Mouse (Mus musculus) neural tube, embryonic 14.5 days (tissue): Measurements from ENCODE around the gene Rps27a. TPM values are rescaled to one million over a fixed set of nuclear protein-coding genes. Genes with fewer than 3 reads are reported as not detected.

ENCODE experiments used
- ATAC-seq: fragments of 200-750 bp; cut with Nextera tagmentation; 2 replicates; pipeline ENCODE4 v1.8.0; 2017; ENCODE audit warnings: low read depth, mild to moderate bottlenecking, moderate TSS enrichment, moderate library complexity
- H3K27ac ChIP-seq: fragments of 300-500 bp; sonication (generic); 2 replicates; pipeline ENCODE4 v1.5.1; 2014; ENCODE audit warnings: low read depth, mild to moderate bottlenecking, control low read depth, low read length, moderate library complexity, mixed read lengths
- H3K27me3 ChIP-seq: fragments of 300-500 bp; sonication (generic); 2 replicates; pipeline ENCODE4 v1.6.1; 2014; ENCODE audit warnings: low read length; ENCODE audit not compliant: control insufficient read depth, insufficient read depth
- H3K36me3 ChIP-seq: fragments of 300-500 bp; sonication (generic); 2 replicates; pipeline ENCODE4 v1.6.1; 2014; ENCODE audit warnings: low read length, mixed read lengths; ENCODE audit not compliant: control insufficient read depth, insufficient read depth
- H3K4me1 ChIP-seq: fragments of 300-500 bp; sonication (generic); 2 replicates; pipeline ENCODE4 v1.6.1; 2014; ENCODE audit warnings: low read length; ENCODE audit not compliant: control insufficient read depth, insufficient read depth
- H3K4me2 ChIP-seq: fragments of 300-500 bp; sonication (generic); 2 replicates; pipeline ENCODE4 v1.6.1; 2014; ENCODE audit warnings: mild to moderate bottlenecking, low read depth, low read length, control low read depth
- H3K4me3 ChIP-seq: fragments of 300-500 bp; sonication (generic); 2 replicates; pipeline ENCODE4 v1.5.1; 2014; ENCODE audit warnings: low read depth, low read length, control low read depth, mixed read lengths
- H3K9ac ChIP-seq: fragments of 300-500 bp; sonication (generic); replicated peaks from 2 replicates; pipeline ENCODE4 v1.6.1; 2014; ENCODE audit warnings: low read depth, mild to moderate bottlenecking, control low read depth, low read length, mixed read lengths
- H3K9me3 ChIP-seq: fragments of 300-500 bp; sonication (generic); 2 replicates; pipeline ENCODE4 v1.6.1; 2016; ENCODE audit warnings: low read length; ENCODE audit not compliant: control insufficient read depth
- WGBS: fragments of 180-500 bp; shearing (Covaris S2); extraction: QIAGEN DNeasy Blood & Tissue Kit; methylation state at CpG from one replicate; pipeline ENCODE4 v1.1.7; 2014; 5-methylcytosine and 5-hydroxymethylcytosine counted together
- polyA plus RNA-seq: library from polyadenylated mRNA; unstranded; fragments of >200 nt; fragmentation: Nextera tagmentation; extraction: Ambion mirVana; gene quantifications from 2 replicates; pipeline ENCODE4 v1.2.1, GENCODE M21; 2014

Rps27a gene
- polyA plus RNA-seq, 1 experiment from 2014 or later = 605 TPM

GRCm38 (mm10) chr11:29525988-29526794, 21.7 kb downstream of the Rps27a start, which contains the start of gene Mtif2:
Mtif2 (plus strand) TSS chr11:29526408.
- peak within 1 kb of the TSS; percentile 78 for H3K27ac ChIP-seq
- H3K4me3 ChIP-seq = peak within 1 kb of the TSS; percentile 66
- ATAC-seq = peak; percentile 98
- no peaks in the 10 kb centered on the region for H3K27me3 ChIP-seq
- no peaks in the 10 kb centered on the region for H3K9me3 ChIP-seq
- H3K36me3 ChIP-seq = peaks cover 5% of the 10 kb centered on the region
- peak within 1 kb of the TSS; percentile 77 for H3K9ac ChIP-seq
- 2% methylated on average over 47 of the region's 47 CpGs for WGBS
- H3K4me2 ChIP-seq = peak within 1 kb of the TSS; percentile 85
- peaks cover 11% of the 10 kb centered on the region for H3K4me1 ChIP-seq

GRCm38 (mm10) chr11:29514682-29515412, 33.1 kb downstream of the Rps27a start, which contains the start of gene Prorsd1:
Prorsd1 (minus strand) TSS chr11:29515033.
- no peaks in the 10 kb centered on the region; the same call in 1 of the 2 replicates for H3K36me3 ChIP-seq
- peak within 1 kb of the TSS; percentile 63 for H3K4me2 ChIP-seq
- 3% methylated on average over 40 of the region's 40 CpGs for WGBS
- H3K27me3 ChIP-seq = no peaks in the 10 kb centered on the region
- ATAC-seq = peak; percentile 98
- H3K4me1 ChIP-seq = no peaks in the 10 kb centered on the region
- peak within 1 kb of the TSS; percentile 43 for H3K9ac ChIP-seq
- H3K27ac ChIP-seq = peak within 1 kb of the TSS; percentile 6; the same call in 1 of the 2 replicates
- H3K9me3 ChIP-seq = no peaks in the 10 kb centered on the region
- H3K4me3 ChIP-seq = peak within 1 kb of the TSS; percentile 45

GRCm38 (mm10) chr11:29514325-29514681, 33.6 kb downstream of the Rps27a start:
- Histone ChIP-seq H3K9me3 (no peaks in the 10 kb centered on the region), H3K27ac (no peak overlapping the region; the same call in 1 of the 2 replicates), H3K9ac (peak overlapping the region; percentile 43)

GRCm38 (mm10) chr11:29512818-29513535, 34.9 kb downstream of the Rps27a start:
- Histone ChIP-seq H3K4me2 (no peak overlapping the region), H3K9me3 (no peaks in the 10 kb centered on the region), H3K27me3 (no peaks in the 10 kb centered on the region), H3K4me3 (no peak overlapping the region), H3K9ac (no peak overlapping the region), H3K27ac (no peak overlapping the region), H3K36me3 (peaks cover 1% of the 10 kb centered on the region; the same call in 1 of the 2 replicates), H3K4me1 (no peaks in the 10 kb centered on the region)
- WGBS = 95% methylated on average over 4 of the region's 4 CpGs
- no peak for ATAC-seq

More at GRCm38 (mm10) chr11:29514325-29514681, 33.6 kb downstream of the Rps27a start:
- 25% methylated on average over 10 of the region's 10 CpGs for WGBS
- peak; percentile 13; the same call in 1 of the 2 replicates for ATAC-seq
- no peaks in the 10 kb centered on the region for H3K4me1 ChIP-seq
- H3K4me2 ChIP-seq = peak overlapping the region; percentile 63
- peak overlapping the region; percentile 45 for H3K4me3 ChIP-seq
- no peaks in the 10 kb centered on the region for H3K27me3 ChIP-seq
- no peaks in the 10 kb centered on the region; the same call in 1 of the 2 replicates for H3K36me3 ChIP-seq

GRCm38 (mm10) chr11:29509421-29509820, 38.5 kb downstream of the Rps27a start:
- H3K4me1 ChIP-seq = no peaks in the 10 kb centered on the region
- no peak overlapping the region for H3K9ac ChIP-seq
- peaks cover 23% of the 10 kb centered on the region for H3K36me3 ChIP-seq
- no peak overlapping the region for H3K4me3 ChIP-seq
- no peak overlapping the region for H3K4me2 ChIP-seq
- 87% methylated on average over 1 of the region's 1 CpGs for WGBS
- ATAC-seq = no peak
- no peak overlapping the region for H3K27ac ChIP-seq
- H3K9me3 ChIP-seq = no peaks in the 10 kb centered on the region
- no peaks in the 10 kb centered on the region for H3K27me3 ChIP-seq

GRCm38 (mm10) chr11:29504899-29505625, 42.8 kb downstream of the Rps27a start:
- 98% methylated on average over 2 of the region's 2 CpGs for WGBS
- ATAC-seq = no peak
- no peaks in the 10 kb centered on the region for H3K4me1 ChIP-seq
- no peaks in the 10 kb centered on the region for H3K9me3 ChIP-seq
- H3K4me2 ChIP-seq = no peak overlapping the region
- peaks cover 43% of the 10 kb centered on the region for H3K36me3 ChIP-seq
- H3K9ac ChIP-seq = no peak overlapping the region
- no peak overlapping the region for H3K27ac ChIP-seq
- H3K4me3 ChIP-seq = no peak overlapping the region
- H3K27me3 ChIP-seq = no peaks in the 10 kb centered on the region

DNA sequence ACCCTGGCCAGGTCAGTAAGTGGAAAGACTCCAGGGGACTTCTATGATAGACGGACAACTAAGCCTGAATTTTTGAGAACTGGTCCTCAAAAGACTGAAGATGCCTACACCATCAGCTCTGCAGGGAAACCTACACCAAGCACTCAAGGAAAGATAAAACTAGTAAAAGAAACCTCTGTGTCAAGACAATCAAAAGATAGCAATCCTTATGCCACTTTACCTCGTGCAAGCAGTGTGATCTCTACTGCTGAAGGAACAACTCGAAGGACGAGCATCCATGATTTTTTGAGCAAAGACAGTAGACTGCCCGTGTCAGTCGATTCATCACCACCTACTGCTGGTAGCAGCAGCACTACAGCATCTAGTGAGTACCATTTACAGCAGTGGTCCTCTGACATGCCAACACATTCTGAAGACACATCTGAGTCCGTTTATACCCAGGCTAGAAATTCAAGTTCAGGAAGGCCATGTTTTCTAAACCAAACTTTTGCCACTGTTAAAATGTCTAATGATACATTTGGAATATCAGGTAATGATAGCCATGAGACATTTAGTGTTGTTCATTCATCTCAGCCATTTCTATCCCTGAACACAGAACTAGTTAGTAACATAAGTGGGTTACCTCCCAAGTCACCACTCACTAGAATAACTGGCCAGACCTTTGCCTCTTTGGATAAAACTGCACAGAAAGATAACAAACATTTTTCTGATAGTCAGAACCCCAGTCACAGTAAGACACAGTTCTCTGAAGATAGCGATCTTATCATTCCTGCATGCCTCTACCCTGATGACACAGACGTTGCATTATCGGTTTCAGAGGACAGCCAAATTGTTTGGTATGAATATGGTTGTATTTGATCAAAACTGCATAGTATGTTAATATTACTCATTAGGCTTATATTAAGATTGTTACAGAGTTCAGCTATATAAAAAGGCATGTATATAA, 43.7 kb downstream of the Rps27a start:
- 95% methylated on average over 10 of the region's 10 CpGs for WGBS

More for the DNA sequence above, 43.7 kb downstream of the Rps27a start:
- Histone ChIP-seq H3K36me3 (peaks cover 48% of the 10 kb centered on the region), H3K9me3 (no peaks in the 10 kb centered on the region), H3K27ac (no peak overlapping the region), H3K27me3 (no peaks in the 10 kb centered on the region), H3K9ac (no peak overlapping the region), H3K4me2 (no peak overlapping the region), H3K4me3 (no peak overlapping the region), H3K4me1 (no peaks in the 10 kb centered on the region)
- no peak for ATAC-seq
